ENCODE assay signal across 13 mouse cellular contexts in genomic region chr7:38125565-38126159, GRCm38 (mm10). TPM values are rescaled to one million over a fixed set of nuclear protein-coding genes. Genes with fewer than 3 reads are reported as not detected.
DNase-seq lines count a peak whose midpoint lies in the region; ATAC-seq and TF ChIP-seq lines count a peak whose summit lies in the region.
"Had no signal": no experiment of that assay in that cellular context is flagged by ENCODE, and none has a peak within 500 bp of the region (broad histone marks: within the 10 kb centered on the region; RNA-seq: fewer than 3 reads in every experiment).

No protein-coding gene starts in this region.

- peak; percentile 26 for DNase-seq in gastrocnemius, adult 2 months
- DNase-seq in gastrocnemius, adult 8-10 months (ENCODE audit: low spot score in 2 of 2), result no peak
- peak; percentile 15 for DNase-seq in midbrain, postnatal 0 days (ENCODE audit: low spot score)
- DNase-seq in cerebellum, postnatal 25 days, result peak; percentile 67 to 72
- DNase-seq in spleen, postnatal 10 days (ENCODE audit: low spot score in 2 of 2), result no peak
- no peak for DNase-seq in embryo, embryonic 9.5 days (ENCODE audit: extremely low spot score)
- DNase-seq: adrenal gland, postnatal 10 days; B cell, adult 2 months; kidney, postnatal 36 days; lung, postnatal 10 days; retina, postnatal 1 day had no signal

- no peak overlapping the region for H3K27ac ChIP-seq in gastrocnemius, adult 2 months
- H3K27ac ChIP-seq in midbrain, postnatal 0 days (ENCODE audit: low read depth, low read length), result no peak overlapping the region
- H3K27ac ChIP-seq in midbrain, embryonic 13.5 days, result no peak overlapping the region
- H3K27ac ChIP-seq in limb, embryonic 15.5 days, result peak overlapping the region; percentile 47

- 64% methylated on average over 12 of the region's 12 CpGs for WGBS in midbrain, postnatal 0 days
- WGBS in midbrain, embryonic 13.5 days, result 77% methylated on average over 12 of the region's 12 CpGs
- 45% methylated on average over 12 of the region's 12 CpGs for WGBS in limb, embryonic 15.5 days

- H3K9ac ChIP-seq in midbrain, postnatal 0 days (replicated peaks; ENCODE audit: low read length, poor library complexity, severe bottlenecking), result no peak overlapping the region
- no peak overlapping the region for H3K9ac ChIP-seq in midbrain, embryonic 13.5 days (replicated peaks)
- no peak overlapping the region for H3K9ac ChIP-seq in limb, embryonic 15.5 days

- no peak overlapping the region for H3K4me2 ChIP-seq in midbrain, postnatal 0 days (ENCODE audit: low read depth, low read length, poor library complexity, severe bottlenecking)
- no peak overlapping the region for H3K4me2 ChIP-seq in midbrain, embryonic 13.5 days (replicated peaks)
- no peak overlapping the region for H3K4me2 ChIP-seq in limb, embryonic 15.5 days

- H3K4me3 ChIP-seq in gastrocnemius, adult 2 months, result no peak overlapping the region
- H3K4me3 ChIP-seq in midbrain, postnatal 0 days (ENCODE audit: low read depth, low read length), result no peak overlapping the region
- no peak overlapping the region for H3K4me3 ChIP-seq in midbrain, embryonic 13.5 days (replicated peaks)
- H3K4me3 ChIP-seq in limb, embryonic 15.5 days, result no peak overlapping the region

- no peaks in the 10 kb centered on the region for H3K9me3 ChIP-seq in midbrain, postnatal 0 days (ENCODE audit: low read length)
- no peaks in the 10 kb centered on the region for H3K9me3 ChIP-seq in midbrain, embryonic 13.5 days
- H3K9me3 ChIP-seq in limb, embryonic 15.5 days, result no peaks in the 10 kb centered on the region

- H3K4me1 ChIP-seq in midbrain, postnatal 0 days (ENCODE audit: insufficient read depth, low read length), result no peaks in the 10 kb centered on the region
- H3K4me1 ChIP-seq in midbrain, embryonic 13.5 days (replicated peaks), result peaks cover 11% of the 10 kb centered on the region
- peaks cover 20% of the 10 kb centered on the region for H3K4me1 ChIP-seq in limb, embryonic 15.5 days

- ATAC-seq in midbrain, postnatal 0 days (ENCODE audit: low FRiP score), result 0 out of 2 replicates have a peak, but pooled peaks have one; percentile 55
- ATAC-seq in midbrain, embryonic 13.5 days, result no peak
- peak; percentile 57; the same call in 1 of the 2 replicates for ATAC-seq in limb, embryonic 15.5 days (ENCODE audit: insufficient number of reproducible peaks, low FRiP score, low TSS enrichment, low read depth)

- no peak for TF ChIP-seq CTCF in gastrocnemius, adult 2 months (IDR thresholded peaks at IDR 0.05)
- no peak for TF ChIP-seq CTCF in midbrain, postnatal 0 days (IDR thresholded peaks at IDR 0.05)

- H3K36me3 ChIP-seq in midbrain, postnatal 0 days (ENCODE audit: insufficient read depth, low read length), result no peaks in the 10 kb centered on the region
- H3K36me3 ChIP-seq in midbrain, embryonic 13.5 days, result no peaks in the 10 kb centered on the region
- H3K36me3 ChIP-seq in limb, embryonic 15.5 days, result no peaks in the 10 kb centered on the region

- intact Hi-C loops in gastrocnemius, adult 2 months (cut with DNase I), result no loop called here

- H3K27me3 ChIP-seq in midbrain, postnatal 0 days (ENCODE audit: insufficient read depth, low read length), result no peaks in the 10 kb centered on the region
- no peaks in the 10 kb centered on the region for H3K27me3 ChIP-seq in midbrain, embryonic 13.5 days
- no peaks in the 10 kb centered on the region for H3K27me3 ChIP-seq in limb, embryonic 15.5 days

RNA-seq across cellular contexts. Expression of gene Ccne1, which starts 18.3 kb away (rescaled TPM):
- total RNA-seq in gastrocnemius, adult 2 months (2021), result under 1 TPM; 0.20 to 0.28 TPM
- 1 to 10 TPM in 1 of 4 experiments, under 1 TPM in 3; 0.13 to 1.1 (median 0.23) TPM for total RNA-seq in gastrocnemius, adult 8-10 months (2022)
- 9.5 and 11.4 TPM in 2 replicates for total RNA-seq in midbrain, postnatal 0 days (2014; rRNA removed)
- polyA plus RNA-seq in midbrain, postnatal 0 days (2015; fragmentation: Nextera tagmentation; extraction: Ambion mirVana), result 13.2 and 13.4 TPM in 2 replicates
- 15.7 and 17.6 TPM in 2 replicates for polyA plus RNA-seq in midbrain, embryonic 13.5 days (2015; fragmentation: Nextera tagmentation; extraction: Ambion mirVana)
- polyA plus RNA-seq in limb, embryonic 15.5 days (2015; fragmentation: Nextera tagmentation; extraction: Ambion mirVana), result 55.6 and 62.3 TPM in 2 replicates

RNA-seq across cellular contexts. Expression of gene 1600014C10Rik, which starts 57.4 kb away (rescaled TPM):
- 10 to 100 TPM; 23.4 to 31.9 TPM for total RNA-seq in gastrocnemius, adult 2 months (2021)
- 10 to 100 TPM; 25.9 to 32.4 (median 27.0) TPM for total RNA-seq in gastrocnemius, adult 8-10 months (2022)
- 44.0 and 44.2 TPM in 2 replicates for total RNA-seq in midbrain, postnatal 0 days (2014; rRNA removed)
- polyA plus RNA-seq in midbrain, postnatal 0 days (2015; fragmentation: Nextera tagmentation; extraction: Ambion mirVana), result 30.3 and 35.2 TPM in 2 replicates
- polyA plus RNA-seq in midbrain, embryonic 13.5 days (2015; fragmentation: Nextera tagmentation; extraction: Ambion mirVana), result 21.7 and 22.6 TPM in 2 replicates
- polyA plus RNA-seq in limb, embryonic 15.5 days (2015; fragmentation: Nextera tagmentation; extraction: Ambion mirVana), result 16.5 and 17.6 TPM in 2 replicates

Comparison
In these comparisons a context has a peak if more than half of its experiments do, and no peak if none do; other contexts are left out.
1. DNase-seq: peak in gastrocnemius, adult 2 months (single experiment), midbrain, postnatal 0 days (single experiment) and cerebellum, postnatal 25 days (2 of 2); none in gastrocnemius, adult 8-10 months (0 of 2), spleen, postnatal 10 days (0 of 2) and embryo, embryonic 9.5 days (single experiment).